Mouse (Mus musculus) MEL (cell line): Measurements from ENCODE around the gene Kcnip2.

ENCODE experiments used
- BHLHE40 ChIP-seq: IDR thresholded peaks from 2 replicates; pipeline ENCODE4 v1.6.1; 2012; ENCODE audit warnings: low read depth, mild to moderate bottlenecking, inconsistent platforms, low read length, improper control_type of control experiment, borderline replicate concordance
- CHD1 ChIP-seq: IDR thresholded peaks from 2 replicates; pipeline ENCODE4 v1.6.1; 2012; ENCODE audit warnings: low read depth, mild to moderate bottlenecking, inconsistent platforms, low read length, improper control_type of control experiment
- CHD2 ChIP-seq: IDR thresholded peaks from 2 replicates; pipeline ENCODE4 v1.6.1; 2011; ENCODE audit warnings: low read length, improper control_type of control experiment
- CTCF ChIP-seq, 3 experiments: IDR thresholded peaks in 2 of 3; conservative IDR thresholded peaks in 1 of 3; 2 replicates each; pipeline ENCODE4 v1.5.1; 2011 to 2012; ENCODE audit warnings: low read length in 3 of 3, low read depth in 2 of 3, mild to moderate bottlenecking in 2 of 3, improper control_type of control experiment in 1 of 3, inconsistent platforms in 1 of 3, mixed read lengths in 1 of 3, moderate library complexity in 1 of 3; ENCODE audit not compliant: control insufficient read depth in 1 of 3, insufficient read depth in 1 of 3, poor library complexity in 1 of 3, severe bottlenecking in 1 of 3
- JUND ChIP-seq: IDR thresholded peaks from 2 replicates; pipeline ENCODE4 v1.6.1; 2011; ENCODE audit warnings: low read depth, mild to moderate bottlenecking, improper control_type of control experiment, low read length
- MAX ChIP-seq: IDR thresholded peaks from 2 replicates; pipeline ENCODE4 v1.6.1; 2011; ENCODE audit warnings: low read length, improper control_type of control experiment
- SMC3 ChIP-seq: IDR thresholded peaks from 2 replicates; pipeline ENCODE4 v1.6.1; 2011; ENCODE audit warnings: low read depth, low read length, improper control_type of control experiment
- USF1 ChIP-seq: IDR thresholded peaks from 2 replicates; pipeline ENCODE4 v1.6.1; 2014; ENCODE audit warnings: low read depth, mild to moderate bottlenecking, inconsistent platforms, low read length, improper control_type of control experiment, moderate library complexity

GRCm38 (mm10) chr19:45783933-45784576, 31.8 kb downstream of the Kcnip2 start:
- no peak for TF ChIP-seq CHD1
- TF ChIP-seq BHLHE40: no peak
- TF ChIP-seq MAX: peak; percentile 62; the same call in 1 of the 2 replicates
- no peak for TF ChIP-seq CHD2
- TF ChIP-seq SMC3: no peak
- no peak for TF ChIP-seq JUND
- TF ChIP-seq USF1: no peak
- TF ChIP-seq CTCF (IDR thresholded peaks at IDR 0.05 in 2 of 3, conservative IDR thresholded peaks at IDR 0.05 in 1 of 3; ENCODE audit: control insufficient read depth in 1 of 3, insufficient read depth in 1 of 3, low read depth in 2 of 3, low read length in 3 of 3, poor library complexity in 1 of 3, severe bottlenecking in 1 of 3): no peak
